Mouse (Mus musculus) layer of hippocampus, postnatal 25 days (tissue): ENCODE data around the gene Ppfia1. TPM values are rescaled to one million over a fixed set of nuclear protein-coding genes. Genes with fewer than 3 reads are reported as not detected.

Experiments used
- DNase-seq, 2 experiments: peaks; one replicate each; pipeline ENCODE4 v3.0.0; 2022; ENCODE audit warnings: mixed read lengths in 2 of 2, low spot score in 1 of 2; ENCODE audit errors: extremely low spot score in 1 of 2
- total RNA-seq, 2 experiments: library from RNA; stranded (reverse); gene quantifications; 2 replicates each; pipeline ENCODE4 v1.2.3; 2021

The Ppfia1 gene
- total RNA-seq, 2 experiments from 2014 or later, result 29.7 to 41.3 TPM

GRCm38 (mm10) chr7:144492931-144493330, 60.6 kb downstream of the Ppfia1 start:
- DNase-seq, result no peak

DNA sequence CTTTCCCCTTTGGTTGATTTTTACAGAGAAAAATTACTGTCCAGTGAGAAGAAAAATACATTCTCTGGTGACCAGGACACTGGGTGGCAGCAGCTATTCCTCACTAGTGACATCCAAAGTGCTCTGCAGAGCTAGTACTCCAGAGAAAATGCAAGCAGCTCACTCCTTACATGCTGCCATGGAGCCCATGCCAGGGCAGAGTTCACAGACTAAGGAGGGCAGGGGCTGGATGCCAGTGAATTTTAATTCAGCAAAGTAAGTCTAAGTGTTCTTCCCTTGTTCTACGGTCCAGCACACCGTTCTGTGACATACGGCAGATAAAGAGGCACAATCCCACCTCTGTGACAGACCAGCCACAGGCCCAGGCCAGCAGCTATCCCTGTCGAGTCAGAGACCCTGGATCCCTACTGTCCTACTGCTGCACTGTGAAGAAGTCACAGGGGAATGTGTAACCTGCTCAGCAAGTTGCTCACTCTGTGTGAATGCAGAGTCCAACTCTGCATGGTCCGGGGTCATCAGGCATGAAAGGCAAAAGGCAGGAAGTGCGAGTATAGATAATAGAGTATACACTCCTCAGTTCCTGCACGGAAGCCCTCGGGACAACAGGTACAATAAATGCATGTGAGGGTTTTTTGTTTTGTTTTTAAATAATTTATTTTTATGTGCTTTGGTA, 63.2 kb downstream of the Ppfia1 start:
- no peak for DNase-seq

- DNase-seq, result no peak
These were observed 64.3 kb downstream of the Ppfia1 start for GRCm38 (mm10) chr7:144489067-144489774.

- DNase-seq, result no peak
These were observed 73.2 kb downstream of the Ppfia1 start for GRCm38 (mm10) chr7:144480314-144480713.

DNA sequence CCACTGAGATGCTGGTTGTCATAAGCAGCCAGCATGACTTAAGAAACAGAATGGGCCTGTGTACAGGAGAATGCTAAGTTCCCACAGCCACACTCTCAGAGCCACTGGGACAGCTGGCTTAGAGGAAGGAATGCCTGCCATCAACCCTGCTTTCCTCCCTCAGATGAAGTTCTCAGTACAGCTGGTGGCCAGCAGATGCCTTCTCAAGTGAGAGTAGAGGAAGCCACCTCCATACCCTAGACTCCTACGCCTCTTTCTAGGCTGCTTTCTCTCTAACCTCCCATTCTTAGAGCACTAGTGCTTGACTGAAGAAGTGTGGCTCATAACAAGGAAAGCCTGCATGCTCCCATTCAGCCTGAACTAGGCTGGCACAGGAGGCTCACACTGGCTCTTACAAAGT, 74.0 kb downstream of the Ppfia1 start:
- DNase-seq, result no peak

- DNase-seq, result no peak
These were observed 77.8 kb downstream of the Ppfia1 start for GRCm38 (mm10) chr7:144475741-144476140.

DNA sequence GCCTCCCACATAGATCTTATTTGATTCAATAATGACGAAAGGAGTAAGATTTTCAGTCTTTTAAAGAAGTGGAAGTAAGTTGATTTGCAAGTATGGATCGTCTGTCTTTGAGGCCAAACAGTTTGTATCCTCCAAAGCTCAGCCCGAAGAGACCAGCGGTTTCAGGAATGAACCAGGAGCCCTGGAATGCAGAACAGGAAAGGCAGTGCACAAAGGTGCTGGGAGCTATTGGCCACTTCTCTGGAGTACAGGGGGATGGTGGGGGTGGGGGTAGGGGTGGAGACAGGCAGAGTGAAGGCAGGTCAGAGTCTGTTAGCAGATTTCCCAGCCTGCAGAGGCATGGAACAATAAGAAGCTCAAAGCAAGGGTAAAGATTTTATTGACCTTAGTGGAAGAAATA, 80.0 kb downstream of the Ppfia1 start:
- DNase-seq, result no peak

DNA sequence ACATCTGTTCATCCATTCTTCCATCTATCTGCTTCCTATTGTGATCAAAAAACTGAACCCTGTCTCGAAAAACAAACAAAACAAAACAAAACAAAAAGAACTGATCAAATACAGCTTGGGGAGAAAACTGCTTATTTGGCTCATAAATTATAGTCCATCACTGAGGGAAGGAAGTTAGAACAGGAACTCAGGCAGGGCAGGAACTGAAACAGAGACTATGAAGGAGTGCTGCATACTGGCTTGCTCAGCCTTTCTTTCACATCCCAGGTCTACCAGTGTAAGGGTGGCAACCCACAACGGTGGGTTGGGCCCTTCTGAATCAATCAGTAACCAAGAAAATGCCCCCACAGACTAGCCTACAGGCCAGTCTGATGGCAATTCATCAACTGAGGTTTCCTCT, 82.4 kb downstream of the Ppfia1 start:
- no peak for DNase-seq

DNA sequence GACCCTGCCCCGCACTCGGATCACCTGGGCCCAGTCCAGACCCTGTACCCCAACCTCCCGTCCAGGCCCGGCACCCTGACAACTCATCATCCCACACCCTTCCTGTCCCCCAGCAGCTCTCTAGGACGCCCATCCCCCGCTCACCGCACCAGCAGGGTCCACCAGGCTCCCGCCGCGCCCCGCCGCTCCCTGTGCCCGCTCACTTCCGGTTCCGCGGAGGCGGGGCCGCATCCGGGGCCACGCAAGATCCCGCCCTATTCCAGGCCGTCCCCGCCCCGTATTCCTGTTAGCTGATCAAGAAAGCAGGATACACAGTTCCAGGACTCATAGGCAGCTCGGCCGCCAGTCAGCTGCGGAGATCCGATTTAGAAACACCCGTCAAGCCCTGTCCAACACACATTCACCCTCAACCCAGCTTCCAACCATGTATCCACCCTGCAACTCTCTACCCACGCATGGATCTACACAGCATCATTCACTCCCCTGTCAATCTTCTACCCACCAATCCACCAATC, 82.9 kb downstream of the Ppfia1 start, which contains the start of gene Cttn:
Gene Cttn (minus strand): TSS at position 465 of the 515 bp plus-strand sequence.
- peak; percentile 77 to 85 for DNase-seq

- DNase-seq, result no peak
These were observed 83.5 kb downstream of the Ppfia1 start for GRCm38 (mm10) chr7:144469908-144470544.

- no peak for DNase-seq
These were observed 84.3 kb downstream of the Ppfia1 start for GRCm38 (mm10) chr7:144469181-144469641.

DNA sequence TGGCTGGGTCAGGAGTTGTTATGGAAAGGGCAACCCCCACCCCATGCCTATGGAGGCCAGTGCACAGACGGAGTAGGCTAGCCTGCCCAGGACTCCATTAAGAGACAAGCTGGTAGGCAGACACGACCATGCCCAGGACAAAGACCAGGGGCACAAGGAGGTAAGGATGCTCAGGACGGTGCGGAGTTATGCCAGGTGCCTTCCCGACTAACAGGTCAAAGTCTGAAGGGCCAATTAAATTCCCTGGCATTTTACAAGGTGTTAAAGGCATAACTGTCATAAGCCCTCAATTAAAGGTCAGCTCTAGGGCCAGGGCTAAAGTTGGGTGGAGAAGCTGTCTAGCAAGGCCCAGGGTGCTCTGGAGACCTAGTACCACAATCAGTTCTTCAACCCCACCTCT, 84.8 kb downstream of the Ppfia1 start:
- no peak for DNase-seq

DNA sequence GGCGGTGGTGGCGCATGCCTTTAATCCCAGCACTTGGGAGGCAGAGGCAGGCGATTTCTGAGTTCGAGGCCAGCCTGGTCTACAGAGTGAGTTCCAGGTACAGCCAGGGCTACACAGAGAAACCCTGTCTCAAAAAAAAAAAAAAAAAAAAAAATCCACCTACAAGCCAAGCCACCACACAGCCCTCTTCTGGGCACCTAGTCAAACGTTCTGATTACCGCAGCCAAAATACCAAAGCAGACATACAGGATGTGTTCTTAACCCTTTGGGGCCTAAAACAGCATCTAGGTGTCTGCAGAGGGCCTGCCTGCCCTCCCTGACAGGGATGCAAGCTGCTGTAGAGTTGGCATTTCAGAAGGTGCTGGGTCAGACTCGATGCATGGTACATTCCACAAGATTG, 91.0 kb downstream of the Ppfia1 start:
- no peak for DNase-seq

GRCm38 (mm10) chr7:144461246-144461902, 92.2 kb downstream of the Ppfia1 start:
- DNase-seq, result no peak

- DNase-seq, result no peak
These were observed 94.6 kb downstream of the Ppfia1 start for GRCm38 (mm10) chr7:144458881-144459280.

DNA sequence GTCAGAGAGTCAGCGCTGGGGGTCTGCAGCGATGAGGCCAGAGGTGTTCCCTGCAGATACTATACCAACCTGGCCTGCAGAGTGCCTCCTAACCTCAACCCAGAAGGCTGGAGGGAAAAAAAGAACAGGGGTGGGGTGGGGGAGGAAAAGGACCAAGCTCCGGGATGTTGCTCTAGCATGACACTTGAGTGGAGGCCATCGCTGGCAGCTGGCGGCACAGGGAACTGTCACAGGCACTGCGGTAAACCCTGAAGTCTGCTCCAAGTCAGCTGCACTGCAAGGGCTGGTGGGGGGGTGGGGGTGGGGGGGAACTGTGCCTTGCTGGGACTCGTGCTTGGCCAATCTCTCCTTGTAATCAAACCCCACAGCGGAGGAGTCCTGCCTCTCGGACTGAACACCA, 102.9 kb downstream of the Ppfia1 start:
- no peak for DNase-seq

DNA sequence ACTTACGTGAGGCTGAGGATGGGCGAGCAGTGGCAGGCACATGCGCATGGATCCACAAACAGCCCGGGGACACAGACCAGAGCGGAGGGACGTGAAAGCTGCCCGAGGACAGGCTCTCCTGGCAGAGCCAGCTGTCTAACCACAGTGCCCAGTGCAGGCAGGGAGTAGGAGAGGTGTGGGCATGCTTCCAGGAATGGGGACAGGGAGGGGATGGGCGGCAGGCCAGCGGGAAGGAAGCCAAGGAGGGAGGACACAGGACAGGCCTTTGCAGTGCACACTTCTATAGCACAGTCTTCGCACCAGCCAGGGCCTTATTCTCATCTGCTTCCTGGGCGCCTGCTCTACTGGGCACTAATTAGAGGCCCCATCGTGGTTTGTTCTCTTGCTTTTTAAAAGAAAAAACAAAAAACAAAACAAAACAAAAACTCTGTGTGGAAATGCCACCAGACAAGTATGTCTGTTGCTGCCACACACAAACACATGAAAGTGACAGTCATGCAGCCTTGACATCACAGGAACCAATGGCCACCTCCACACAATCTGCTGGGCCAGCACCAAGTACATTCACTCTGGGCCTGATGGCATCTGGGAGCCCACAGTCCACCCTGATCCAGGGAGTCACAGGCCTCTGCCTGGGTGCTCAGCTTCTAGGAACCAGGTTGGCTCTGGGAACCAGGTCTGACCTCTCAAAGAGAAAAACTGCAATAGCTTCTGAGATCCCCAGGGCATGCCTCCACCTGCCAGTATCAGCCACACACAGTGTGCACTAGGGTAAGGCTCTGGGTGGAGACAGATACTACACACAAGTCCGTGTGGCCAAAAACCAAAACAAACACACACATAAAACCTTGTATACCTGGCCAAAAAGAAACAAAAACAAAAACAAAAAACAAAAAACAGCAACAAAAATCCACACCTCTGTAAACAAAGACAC, 103.6 kb downstream of the Ppfia1 start:
- peak; percentile 60 to 78 for DNase-seq

GRCm38 (mm10) chr7:144448186-144448585, 105.3 kb downstream of the Ppfia1 start:
- DNase-seq, result no peak

GRCm38 (mm10) chr7:144447146-144447545, 106.4 kb downstream of the Ppfia1 start:
- DNase-seq, result no peak

GRCm38 (mm10) chr7:144444788-144445187, 108.7 kb downstream of the Ppfia1 start:
- no peak for DNase-seq
